Mouse (Mus musculus) myocyte (in vitro differentiated cells): ENCODE results near the gene Gen1.

Experiments
- E2F4 ChIP-seq: IDR thresholded peaks from one replicate; pipeline ENCODE4 v1.6.1; 2011; ENCODE audit warnings: mild to moderate bottlenecking, control low read depth, moderate library complexity; ENCODE audit not compliant: insufficient read depth
- MYOD1 ChIP-seq, 3 experiments: IDR thresholded peaks; one replicate each; pipeline ENCODE4 v1.6.1; 2011; ENCODE audit warnings: control low read depth in 2 of 3, low read depth in 2 of 3, mild to moderate bottlenecking in 2 of 3, moderate library complexity in 1 of 3; ENCODE audit not compliant: insufficient read length in 2 of 3, control insufficient read depth in 1 of 3
- POLR2A ChIP-seq: IDR thresholded peaks from one replicate; pipeline ENCODE4 v1.6.1; 2011; ENCODE audit warnings: low read depth, mild to moderate bottlenecking, control low read depth, moderate library complexity; ENCODE audit not compliant: insufficient read length
- TCF12 ChIP-seq: IDR thresholded peaks from one replicate; pipeline ENCODE4 v1.6.1; 2011; ENCODE audit warnings: mild to moderate bottlenecking, control low read depth; ENCODE audit not compliant: poor library complexity, insufficient read depth, severe bottlenecking
- USF1 ChIP-seq: IDR thresholded peaks from one replicate; pipeline ENCODE4 v1.6.1; 2011; ENCODE audit warnings: low read depth, mild to moderate bottlenecking, control low read depth, moderate library complexity

GRCm38 (mm10) chr12:11196142-11196597, 69.4 kb downstream of the Gen1 start:
- TF ChIP-seq POLR2A = no peak
- no peak for TF ChIP-seq E2F4
- no peak for TF ChIP-seq TCF12
- no peak for TF ChIP-seq USF1
- TF ChIP-seq MYOD1 (IDR thresholded peaks at IDR 0.05; ENCODE audit: control insufficient read depth in 1 of 3, insufficient read length in 2 of 3, low read depth in 2 of 3) = no peak
